Mouse (Mus musculus): ENCODE measurements around the gene Cecr2. TPM values are rescaled to one million over a fixed set of nuclear protein-coding genes. Genes with fewer than 3 reads are reported as not detected.
"Not testable (repeated sequence)": the region's sequence is repeated elsewhere in the genome, so short reads cannot be mapped to it uniquely, and the experiment has no call there.

Gene Cecr2
- polyA plus RNA-seq, 1 experiment from 2014 or later = 1.1 TPM

- Histone ChIP-seq H3K27me3 (no peaks in the 10 kb centered on the region), H3K27ac (no peak overlapping the region), H3K4me3 (no peak overlapping the region), H3K36me3 (no peaks in the 10 kb centered on the region), H3K4me2 (no peak overlapping the region), H3K9ac (no peak overlapping the region), H3K4me1 (replicated peaks) (no peaks in the 10 kb centered on the region; the same call in 1 of the 2 replicates), H3K9me3 (replicated peaks) (no peaks in the 10 kb centered on the region)
- 62% methylated on average over 7 of the region's 7 CpGs for WGBS
- no peak for ATAC-seq (replicated peaks; ENCODE audit: insufficient number of reproducible peaks, insufficient read depth, low FRiP score, low read depth)
These were observed 22.4 kb upstream of the Cecr2 start for GRCm38 (mm10) chr6:120643776-120644175.

GRCm38 (mm10) chr6:120644346-120645299, 21.5 kb upstream of the Cecr2 start:
- no peaks in the 10 kb centered on the region for H3K9me3 ChIP-seq (replicated peaks)
- WGBS = 55% methylated on average over 23 of the region's 23 CpGs
- H3K4me2 ChIP-seq = no peak overlapping the region
- no peak for ATAC-seq (replicated peaks; ENCODE audit: insufficient number of reproducible peaks, insufficient read depth, low FRiP score, low read depth)
- H3K27me3 ChIP-seq = no peaks in the 10 kb centered on the region
- no peaks in the 10 kb centered on the region; the same call in 1 of the 2 replicates for H3K4me1 ChIP-seq (replicated peaks)
- H3K27ac ChIP-seq = no peak overlapping the region
- no peaks in the 10 kb centered on the region for H3K36me3 ChIP-seq
- H3K4me3 ChIP-seq = no peak overlapping the region
- no peak overlapping the region for H3K9ac ChIP-seq

GRCm38 (mm10) chr6:120647246-120648028, 18.7 kb upstream of the Cecr2 start:
- not testable (repeated sequence) for H3K36me3 ChIP-seq; H3K27ac ChIP-seq; H3K4me1 ChIP-seq (replicated peaks); H3K9ac ChIP-seq; H3K4me3 ChIP-seq; ATAC-seq (replicated peaks; ENCODE audit: insufficient number of reproducible peaks, insufficient read depth, low FRiP score, low read depth); H3K9me3 ChIP-seq (replicated peaks); H3K4me2 ChIP-seq; H3K27me3 ChIP-seq
- WGBS = 84% methylated on average over 3 of the region's 4 CpGs

- Histone ChIP-seq H3K27ac (no peak overlapping the region), H3K9ac (no peak overlapping the region), H3K4me1 (replicated peaks) (no peaks in the 10 kb centered on the region; the same call in 1 of the 2 replicates), H3K4me2 (no peak overlapping the region), H3K9me3 (replicated peaks) (no peaks in the 10 kb centered on the region), H3K4me3 (no peak overlapping the region), H3K36me3 (no peaks in the 10 kb centered on the region), H3K27me3 (no peaks in the 10 kb centered on the region)
- WGBS = 36% methylated on average over 5 of the region's 5 CpGs
- no peak for ATAC-seq (replicated peaks; ENCODE audit: insufficient number of reproducible peaks, insufficient read depth, low FRiP score, low read depth)
These were observed 18.0 kb upstream of the Cecr2 start for GRCm38 (mm10) chr6:120648205-120648604.

- Histone ChIP-seq H3K4me1 (replicated peaks) (no peaks in the 10 kb centered on the region; the same call in 1 of the 2 replicates), H3K36me3 (no peaks in the 10 kb centered on the region), H3K27me3 (no peaks in the 10 kb centered on the region), H3K27ac (no peak overlapping the region), H3K9ac (no peak overlapping the region), H3K4me2 (no peak overlapping the region), H3K9me3 (replicated peaks) (no peaks in the 10 kb centered on the region), H3K4me3 (no peak overlapping the region)
- WGBS = 41% methylated on average over 7 of the region's 7 CpGs
- ATAC-seq (replicated peaks; ENCODE audit: insufficient number of reproducible peaks, insufficient read depth, low FRiP score, low read depth) = no peak
These were observed 13.5 kb upstream of the Cecr2 start for GRCm38 (mm10) chr6:120652666-120653065.

- 84% methylated on average over 3 of the region's 3 CpGs for WGBS
- no peaks in the 10 kb centered on the region for H3K9me3 ChIP-seq (replicated peaks)
- H3K27ac ChIP-seq = no peak overlapping the region
- no peaks in the 10 kb centered on the region for H3K36me3 ChIP-seq
- H3K4me1 ChIP-seq (replicated peaks) = no peaks in the 10 kb centered on the region
- H3K4me3 ChIP-seq = no peak overlapping the region
- ATAC-seq (replicated peaks; ENCODE audit: insufficient number of reproducible peaks, insufficient read depth, low FRiP score, low read depth) = no peak
- no peak overlapping the region for H3K4me2 ChIP-seq
- H3K9ac ChIP-seq = no peak overlapping the region
- no peaks in the 10 kb centered on the region for H3K27me3 ChIP-seq
These were observed 10.5 kb upstream of the Cecr2 start for GRCm38 (mm10) chr6:120655702-120656101.

GRCm38 (mm10) chr6:120658848-120659247, 7.3 kb upstream of the Cecr2 start:
- Histone ChIP-seq H3K36me3 (no peaks in the 10 kb centered on the region), H3K9ac (no peak overlapping the region), H3K4me3 (no peak overlapping the region), H3K4me1 (replicated peaks) (no peaks in the 10 kb centered on the region), H3K27me3 (peaks cover under 1% of the 10 kb centered on the region; the same call in 1 of the 2 replicates), H3K4me2 (no peak overlapping the region), H3K9me3 (replicated peaks) (no peaks in the 10 kb centered on the region), H3K27ac (no peak overlapping the region)
- WGBS = 51% methylated on average over 7 of the region's 7 CpGs
- ATAC-seq (replicated peaks; ENCODE audit: insufficient number of reproducible peaks, insufficient read depth, low FRiP score, low read depth) = no peak

GRCm38 (mm10) chr6:120665415-120665815, 754 bp upstream of the Cecr2 start:
- Histone ChIP-seq H3K36me3 (no peaks in the 10 kb centered on the region), H3K27me3 (peaks cover 4% of the 10 kb centered on the region; the same call in 1 of the 2 replicates), H3K4me3 (peak overlapping the region; percentile 74), H3K4me2 (peak overlapping the region; percentile 90), H3K4me1 (replicated peaks) (peaks cover 9% of the 10 kb centered on the region; the same call in 1 of the 2 replicates), H3K9ac (peak overlapping the region; percentile 69), H3K27ac (peak overlapping the region; percentile 88), H3K9me3 (replicated peaks) (no peaks in the 10 kb centered on the region)
- under 1% methylated on average over 21 of the region's 21 CpGs for WGBS
- peak; percentile 42 for ATAC-seq (replicated peaks; ENCODE audit: insufficient number of reproducible peaks, insufficient read depth, low FRiP score, low read depth)

- Histone ChIP-seq H3K9me3 (replicated peaks) (no peaks in the 10 kb centered on the region), H3K4me3 (peak overlapping the region; percentile 74), H3K9ac (peak overlapping the region; percentile 69), H3K4me1 (replicated peaks) (peaks cover 9% of the 10 kb centered on the region; the same call in 1 of the 2 replicates), H3K4me2 (peak overlapping the region; percentile 90), H3K27me3 (peaks cover 4% of the 10 kb centered on the region; the same call in 1 of the 2 replicates), H3K36me3 (no peaks in the 10 kb centered on the region), H3K27ac (peak overlapping the region; percentile 88)
- ATAC-seq (replicated peaks; ENCODE audit: insufficient number of reproducible peaks, insufficient read depth, low FRiP score, low read depth) = peak; percentile 44
- under 1% methylated on average over 87 of the region's 87 CpGs for WGBS
These were observed 722 bp downstream of the Cecr2 start for GRCm38 (mm10) chr6:120666761-120667421.

- H3K9ac ChIP-seq = peak overlapping the region; percentile 69
- H3K4me2 ChIP-seq = peak overlapping the region; percentile 90
- peak overlapping the region; percentile 88 for H3K27ac ChIP-seq
- no peaks in the 10 kb centered on the region for H3K36me3 ChIP-seq
- peaks cover 9% of the 10 kb centered on the region; the same call in 1 of the 2 replicates for H3K4me1 ChIP-seq (replicated peaks)
- no peak for ATAC-seq (replicated peaks; ENCODE audit: insufficient number of reproducible peaks, insufficient read depth, low FRiP score, low read depth)
- H3K4me3 ChIP-seq = peak overlapping the region; percentile 74
- peaks cover 4% of the 10 kb centered on the region; the same call in 1 of the 2 replicates for H3K27me3 ChIP-seq
- no peaks in the 10 kb centered on the region for H3K9me3 ChIP-seq (replicated peaks)
- 0% methylated on average over 7 of the region's 7 CpGs for WGBS
These were observed 1.2 kb downstream of the Cecr2 start for GRCm38 (mm10) chr6:120667422-120667781.

GRCm38 (mm10) chr6:120667911-120668310, 1.7 kb downstream of the Cecr2 start:
- Histone ChIP-seq H3K9ac (no peak overlapping the region), H3K4me1 (replicated peaks) (peaks cover 9% of the 10 kb centered on the region; the same call in 1 of the 2 replicates), H3K27ac (no peak overlapping the region), H3K4me2 (peak overlapping the region; percentile 90), H3K4me3 (peak overlapping the region; percentile 74), H3K27me3 (peaks cover 4% of the 10 kb centered on the region; the same call in 1 of the 2 replicates), H3K9me3 (replicated peaks) (no peaks in the 10 kb centered on the region), H3K36me3 (no peaks in the 10 kb centered on the region)
- ATAC-seq (replicated peaks; ENCODE audit: insufficient number of reproducible peaks, insufficient read depth, low FRiP score, low read depth) = no peak
- WGBS = 23% methylated on average over 7 of the region's 7 CpGs
